Mouse (Mus musculus): ENCODE data around the gene Arid5a. TPM values are rescaled to one million over a fixed set of nuclear protein-coding genes. Genes with fewer than 3 reads are reported as not detected.

Gene Arid5a
- polyA plus RNA-seq, 1 experiment from 2014 or later, result 6.3 TPM

DNA sequence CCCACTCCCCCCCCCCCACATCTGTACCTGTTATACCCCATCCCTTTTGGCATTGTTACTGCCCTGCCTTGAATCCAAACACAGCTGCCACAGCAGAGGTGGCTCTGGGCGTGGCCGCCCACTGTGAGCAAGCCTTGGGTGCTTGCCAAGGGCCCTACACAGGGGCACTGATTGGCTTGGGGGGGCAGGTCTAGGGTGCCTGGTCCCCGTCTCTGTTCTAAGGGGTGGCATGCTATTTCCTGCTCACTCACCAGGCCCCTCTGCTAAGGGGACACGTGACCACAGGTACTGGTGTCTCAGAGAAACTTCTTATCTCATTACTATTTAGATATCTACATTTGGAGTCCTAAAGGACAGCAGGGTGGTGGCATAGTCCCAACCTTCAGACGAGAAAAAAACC, 35.0 kb upstream of the Arid5a start:
- peak overlapping the region; percentile 32 for H3K4me3 ChIP-seq (ENCODE audit: low read depth, low read length)
- DNase-seq (no peak), ATAC-seq (0 out of 2 replicates have a peak, but pooled peaks have one; percentile 16)
- H3K4me2 ChIP-seq (ENCODE audit: low read depth, low read length), result peak overlapping the region; percentile 57
- H3K9me3 ChIP-seq (ENCODE audit: low read length), result no peaks in the 10 kb centered on the region
- peaks cover 28% of the 10 kb centered on the region for H3K4me1 ChIP-seq (ENCODE audit: insufficient read depth)
- H3K27ac ChIP-seq (ENCODE audit: low read depth), result peak overlapping the region; percentile 80
- 25% methylated on average over 5 of the region's 5 CpGs for WGBS (ENCODE audit: insufficient replicate concordance)
- H3K27me3 ChIP-seq (ENCODE audit: insufficient read depth, low read length), result no peaks in the 10 kb centered on the region
- no peaks in the 10 kb centered on the region for H3K36me3 ChIP-seq (replicated peaks; ENCODE audit: insufficient read depth, low read length)
- peak overlapping the region; percentile 47 for H3K9ac ChIP-seq (replicated peaks)
- TF ChIP-seq CTCF (IDR thresholded peaks at IDR 0.05; ENCODE audit: low read depth) (no peak), EP300 (IDR thresholded peaks at IDR 0.05; ENCODE audit: low read depth) (no peak)

DNA sequence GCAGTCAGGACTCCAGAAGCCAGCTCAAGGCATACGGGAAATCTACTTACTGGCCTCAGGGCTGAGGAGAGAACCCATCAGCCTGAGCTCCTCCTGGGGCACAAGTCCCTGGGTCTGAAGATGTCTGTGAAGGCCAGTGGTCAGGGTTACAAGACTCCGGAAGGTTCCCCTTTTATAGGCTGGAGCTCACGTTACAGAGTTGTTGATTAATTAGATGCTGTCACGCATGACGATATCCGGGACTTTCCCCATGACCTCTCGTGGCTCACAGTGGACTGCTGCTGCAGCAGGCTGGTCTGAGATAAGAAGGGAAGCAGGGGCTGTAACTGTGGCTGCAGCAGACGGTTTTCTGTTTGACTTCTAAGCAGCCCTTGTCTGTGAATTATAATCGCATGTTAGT, 34.2 kb upstream of the Arid5a start:
- Histone ChIP-seq H3K4me3 (ENCODE audit: low read depth, low read length) (peak overlapping the region; percentile 32), H3K4me2 (ENCODE audit: low read depth, low read length) (peak overlapping the region; percentile 57), H3K27me3 (ENCODE audit: insufficient read depth, low read length) (no peaks in the 10 kb centered on the region), H3K27ac (ENCODE audit: low read depth) (peak overlapping the region; percentile 80), H3K9ac (replicated peaks) (peak overlapping the region; percentile 47), H3K4me1 (ENCODE audit: insufficient read depth) (peaks cover 28% of the 10 kb centered on the region), H3K36me3 (replicated peaks; ENCODE audit: insufficient read depth, low read length) (no peaks in the 10 kb centered on the region), H3K9me3 (ENCODE audit: low read length) (no peaks in the 10 kb centered on the region)
- ATAC-seq (peak; percentile 64), DNase-seq (peak; percentile 46)
- TF ChIP-seq CTCF (IDR thresholded peaks at IDR 0.05; ENCODE audit: low read depth), result no peak
- TF ChIP-seq EP300 (IDR thresholded peaks at IDR 0.05; ENCODE audit: low read depth), result peak; percentile 68
- 7% methylated on average over 9 of the region's 9 CpGs for WGBS (ENCODE audit: insufficient replicate concordance)

DNA sequence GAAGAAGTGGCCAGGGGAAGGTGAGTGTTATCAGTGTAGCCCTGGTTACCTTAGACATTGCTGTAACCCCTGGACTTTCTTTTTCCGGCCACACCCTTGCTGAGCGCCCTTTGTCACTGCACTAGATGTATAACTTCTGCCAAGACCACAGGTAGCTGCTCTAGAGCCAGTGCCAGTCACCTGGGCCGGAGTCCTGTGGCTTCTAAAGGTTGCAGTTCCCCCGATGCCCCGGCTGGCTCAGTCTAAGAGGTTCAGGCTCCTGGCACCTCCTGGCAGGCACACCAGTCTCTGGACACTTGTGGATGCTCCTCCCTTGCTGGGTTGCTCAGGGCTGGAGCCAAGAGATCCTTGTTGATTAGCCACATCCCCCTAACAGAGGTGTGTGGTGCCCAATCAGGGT, 33.1 kb upstream of the Arid5a start, which contains the start of gene Neurl3:
TSS of gene Neurl3 (minus strand) at position 225 of the 400 bp plus-strand sequence.
- peaks cover 28% of the 10 kb centered on the region for H3K4me1 ChIP-seq (ENCODE audit: insufficient read depth)
- WGBS (ENCODE audit: insufficient replicate concordance), result 66% methylated on average over 5 of the region's 5 CpGs
- no peak for TF ChIP-seq EP300 (IDR thresholded peaks at IDR 0.05; ENCODE audit: low read depth)
- no peak for TF ChIP-seq CTCF (IDR thresholded peaks at IDR 0.05; ENCODE audit: low read depth)
- DNase-seq (no peak), ATAC-seq (no peak)
- no peaks in the 10 kb centered on the region for H3K9me3 ChIP-seq (ENCODE audit: low read length)
- peak within 1 kb of the TSS; percentile 27 for H3K4me3 ChIP-seq (ENCODE audit: low read depth, low read length)
- peak within 1 kb of the TSS; percentile 80; the same call in 1 of the 2 replicates for H3K27ac ChIP-seq (ENCODE audit: low read depth)
- H3K4me2 ChIP-seq (ENCODE audit: low read depth, low read length), result peak within 1 kb of the TSS; percentile 57
- H3K9ac ChIP-seq (replicated peaks), result no peak within 1 kb of the TSS
- no peaks in the 10 kb centered on the region for H3K27me3 ChIP-seq (ENCODE audit: insufficient read depth, low read length)
- H3K36me3 ChIP-seq (replicated peaks; ENCODE audit: insufficient read depth, low read length), result no peaks in the 10 kb centered on the region

DNA sequence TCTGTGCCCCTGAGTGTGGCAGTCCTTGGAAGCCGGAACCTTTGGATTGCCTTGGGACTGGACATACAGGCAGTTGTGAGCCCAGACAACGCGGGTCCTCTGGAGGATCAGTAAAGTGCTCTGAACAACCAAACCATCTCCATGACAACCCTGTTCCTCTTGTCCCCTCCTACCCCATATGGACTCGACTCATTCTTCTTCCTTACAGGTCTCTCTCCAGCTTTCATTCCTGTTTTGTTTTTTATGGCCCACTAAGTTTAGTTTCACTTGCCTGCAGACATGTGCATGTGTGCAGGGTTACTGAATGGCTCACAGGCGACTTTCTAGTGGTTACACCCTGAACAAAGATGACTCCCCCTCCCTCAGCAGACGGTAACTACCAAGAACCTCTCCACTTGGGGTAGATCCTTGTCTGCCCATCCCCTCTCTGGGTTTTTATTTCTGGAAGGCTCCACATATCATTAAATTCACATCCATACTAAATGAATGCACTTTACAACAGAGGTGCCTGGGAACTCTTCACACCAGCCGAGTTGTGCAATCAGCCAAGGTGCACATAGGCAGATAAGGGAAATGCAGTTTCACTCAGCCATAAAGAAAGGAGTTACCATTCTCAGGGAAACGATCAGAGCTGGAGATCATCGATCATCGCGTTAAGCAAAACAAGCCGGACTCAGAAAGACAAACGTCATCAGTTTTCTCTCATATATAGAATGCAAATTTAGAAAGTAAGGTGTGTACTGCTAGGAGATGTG, 31.7 kb upstream of the Arid5a start:
- Histone ChIP-seq H3K27ac (ENCODE audit: low read depth) (no peak overlapping the region), H3K27me3 (ENCODE audit: insufficient read depth, low read length) (no peaks in the 10 kb centered on the region), H3K4me3 (ENCODE audit: low read depth, low read length) (no peak overlapping the region), H3K9me3 (ENCODE audit: low read length) (no peaks in the 10 kb centered on the region), H3K9ac (replicated peaks) (no peak overlapping the region), H3K36me3 (replicated peaks; ENCODE audit: insufficient read depth, low read length) (no peaks in the 10 kb centered on the region), H3K4me2 (ENCODE audit: low read depth, low read length) (no peak overlapping the region), H3K4me1 (ENCODE audit: insufficient read depth) (peaks cover 23% of the 10 kb centered on the region)
- no peak for DNase-seq
- ATAC-seq, result no peak
- 55% methylated on average over 13 of the region's 13 CpGs for WGBS (ENCODE audit: insufficient replicate concordance)
- peak; percentile 45; the same call in 1 of the 2 replicates for TF ChIP-seq EP300 (IDR thresholded peaks at IDR 0.05; ENCODE audit: low read depth)
- no peak for TF ChIP-seq CTCF (IDR thresholded peaks at IDR 0.05; ENCODE audit: low read depth)

DNA sequence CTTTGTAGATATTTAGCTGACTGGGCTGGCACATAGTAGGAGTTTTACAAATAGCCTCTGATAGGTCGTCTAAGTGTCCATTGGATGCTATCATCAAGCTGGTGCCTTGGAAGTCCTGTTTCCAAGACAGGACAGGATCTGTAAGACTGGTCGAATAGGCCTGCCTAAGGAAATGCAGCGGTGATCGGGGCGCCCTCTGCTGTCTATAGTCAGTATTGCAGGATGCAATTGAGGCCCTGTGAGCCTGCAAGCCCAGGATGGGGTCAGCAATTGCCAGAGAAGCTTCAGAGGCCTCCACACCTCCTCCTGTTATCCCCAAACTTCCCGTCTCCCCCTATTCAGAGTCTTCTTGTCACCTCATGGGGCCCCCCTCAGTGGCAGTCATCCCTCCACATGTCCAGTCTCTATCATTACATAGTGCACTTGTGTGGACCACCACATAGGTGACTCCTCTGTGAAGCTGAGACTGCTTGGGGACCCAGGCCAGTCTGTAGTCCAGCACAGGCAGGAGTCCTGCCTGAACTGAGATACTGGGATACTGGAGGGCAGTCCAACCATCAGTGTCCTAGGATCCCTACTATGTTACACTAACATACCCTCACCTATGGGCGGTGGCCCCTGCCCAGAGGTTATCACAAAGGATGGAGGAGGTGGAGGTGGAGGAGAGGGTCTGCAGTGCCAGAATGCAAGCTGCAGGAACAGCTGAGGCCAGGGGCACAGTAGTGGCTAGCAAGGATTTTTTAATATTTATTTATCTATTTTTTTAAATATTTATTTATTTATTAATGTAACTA, 30.1 kb upstream of the Arid5a start:
- whole genome bisulfite sequencing (ENCODE audit: insufficient replicate concordance), result 21% methylated on average over 7 of the region's 7 CpGs
- Histone ChIP-seq H3K4me2 (ENCODE audit: low read depth, low read length) (no peak overlapping the region), H3K27me3 (ENCODE audit: insufficient read depth, low read length) (no peaks in the 10 kb centered on the region), H3K4me1 (ENCODE audit: insufficient read depth) (peaks cover 8% of the 10 kb centered on the region), H3K9ac (replicated peaks) (no peak overlapping the region), H3K4me3 (ENCODE audit: low read depth, low read length) (no peak overlapping the region), H3K36me3 (replicated peaks; ENCODE audit: insufficient read depth, low read length) (no peaks in the 10 kb centered on the region), H3K9me3 (ENCODE audit: low read length) (no peaks in the 10 kb centered on the region), H3K27ac (ENCODE audit: low read depth) (no peak overlapping the region)
- no peak for TF ChIP-seq EP300 (IDR thresholded peaks at IDR 0.05; ENCODE audit: low read depth)
- TF ChIP-seq CTCF (IDR thresholded peaks at IDR 0.05; ENCODE audit: low read depth), result peak; percentile 95
- DNase-seq (peak; percentile 84), ATAC-seq (0 out of 2 replicates have a peak, but pooled peaks have one; percentile 24)

DNA sequence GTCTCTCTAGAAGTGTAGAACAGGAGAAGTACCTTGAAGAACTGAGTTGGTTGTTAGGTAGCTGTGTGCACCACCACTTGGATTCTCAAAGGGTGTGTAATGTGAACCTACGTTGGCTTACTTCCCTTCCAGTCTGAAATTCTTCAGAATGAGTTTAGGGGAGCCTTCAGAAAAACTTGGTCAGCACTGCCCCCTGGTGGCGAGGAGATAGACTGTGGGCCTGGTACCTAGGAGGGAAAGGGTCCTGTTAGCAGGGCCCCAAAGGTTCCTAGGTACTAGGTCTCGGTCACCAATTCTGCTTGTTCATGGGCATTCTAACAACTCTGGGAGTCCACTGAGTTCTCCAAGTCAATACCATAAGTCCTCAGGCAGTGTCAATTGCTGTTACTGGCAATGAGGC, 28.3 kb upstream of the Arid5a start:
- H3K4me1 ChIP-seq (ENCODE audit: insufficient read depth), result no peaks in the 10 kb centered on the region

More for the DNA sequence above, 28.3 kb upstream of the Arid5a start:
- peak; percentile 87 for DNase-seq
- Histone ChIP-seq H3K36me3 (replicated peaks; ENCODE audit: insufficient read depth, low read length) (no peaks in the 10 kb centered on the region), H3K27ac (ENCODE audit: low read depth) (no peak overlapping the region), H3K4me2 (ENCODE audit: low read depth, low read length) (no peak overlapping the region), H3K27me3 (ENCODE audit: insufficient read depth, low read length) (no peaks in the 10 kb centered on the region), H3K9ac (replicated peaks) (no peak overlapping the region), H3K4me3 (ENCODE audit: low read depth, low read length) (no peak overlapping the region), H3K9me3 (ENCODE audit: low read length) (no peaks in the 10 kb centered on the region)
- 18% methylated on average over 3 of the region's 3 CpGs for WGBS (ENCODE audit: insufficient replicate concordance)
- ATAC-seq, result peak; percentile 52
- TF ChIP-seq EP300 (IDR thresholded peaks at IDR 0.05; ENCODE audit: low read depth) (no peak), CTCF (IDR thresholded peaks at IDR 0.05; ENCODE audit: low read depth) (peak; percentile 88)
